Mouse (Mus musculus) lung, adult 2 months (tissue): ENCODE measurements at regions not wholly inside any gene's neighbourhood (a gene's known extent, or its start where the extent isn't known, plus 50 kb on each side); places are given as distances from the start of the nearest gene placed in this dataset.

Source experiments
- CTCF ChIP-seq: fragments of 200-500 bp; IDR thresholded peaks from 2 replicates; pipeline ENCODE4 v1.5.1; 2011; ENCODE audit warnings: mild to moderate bottlenecking, low read length, control low read depth; ENCODE audit not compliant: insufficient read depth
- POLR2A ChIP-seq: fragments of 200-500 bp; IDR thresholded peaks from 2 replicates; pipeline ENCODE4 v1.6.1; 2011; ENCODE audit warnings: low read depth, mild to moderate bottlenecking, control low read depth, low read length, borderline replicate concordance; ENCODE audit errors: extremely low read depth

DNA sequence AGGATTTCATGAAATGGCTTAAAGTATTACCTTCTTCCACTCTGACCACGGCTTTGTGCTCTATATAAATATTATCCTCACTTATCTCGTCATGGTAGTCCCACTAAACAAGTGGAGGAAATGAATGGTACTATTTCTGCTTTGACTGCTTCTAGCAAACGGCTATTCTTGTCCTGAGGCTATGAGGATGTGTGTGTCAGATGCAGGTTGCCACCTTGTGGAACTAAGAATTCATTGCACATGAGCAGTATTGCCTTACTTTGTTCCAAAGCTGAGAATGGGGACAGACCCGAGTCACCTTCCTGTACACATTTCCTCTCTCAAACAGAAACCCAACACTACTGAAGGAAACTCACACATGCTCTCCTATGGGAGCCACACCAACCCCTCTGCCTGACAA is 66.5 kb upstream of the Megf9 start:
- peak; percentile 34; the same call in 1 of the 2 replicates for TF ChIP-seq CTCF
- TF ChIP-seq POLR2A = no peak
